Mouse (Mus musculus) liver, postnatal 0 days (tissue): ENCODE data around the gene Mbnl2.

Experiments
- CTCF ChIP-seq: sonication (generic); IDR thresholded peaks from 2 replicates; pipeline ENCODE4 v1.5.1; 2016; ENCODE audit warnings: antibody characterized with exemption, low read depth
- EP300 ChIP-seq: IDR thresholded peaks from 2 replicates; pipeline ENCODE4 v1.6.1; 2016; ENCODE audit warnings: antibody characterized with exemption, low read depth, mild to moderate bottlenecking

DNA sequence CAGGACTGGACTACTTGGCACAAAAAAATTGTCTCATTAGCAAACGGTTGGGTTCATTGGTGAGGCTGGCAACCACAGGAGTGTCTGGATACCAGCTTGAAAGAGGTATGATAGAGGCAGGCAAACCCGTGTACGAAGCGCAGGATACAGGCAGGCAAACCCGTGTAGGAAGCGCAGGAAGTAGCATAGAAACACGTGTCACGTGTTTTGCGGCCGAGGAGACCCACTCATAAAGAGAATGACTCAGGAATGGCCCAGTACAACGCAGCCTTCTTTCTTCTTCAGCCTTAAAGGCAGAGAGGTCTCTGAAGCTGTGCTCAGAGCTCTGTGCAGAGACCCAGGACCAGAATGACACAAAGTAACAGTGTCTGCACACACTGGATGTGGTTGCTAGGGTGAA lies 13.9 kb upstream of the Mbnl2 start:
- no peak for TF ChIP-seq CTCF
- TF ChIP-seq EP300: no peak
